Mouse (Mus musculus): ENCODE data around the gene Prelid1. TPM values are rescaled to one million over a fixed set of nuclear protein-coding genes. Genes with fewer than 3 reads are reported as not detected.

Gene Prelid1
- total and polyA plus RNA-seq, 2 experiments from 2014 or later, result 210 to 318 TPM

GRCm38 (mm10) chr13:55337341-55337975 lies 17.2 kb downstream of the Prelid1 start:
- H3K9me3 ChIP-seq (ENCODE audit: low read length), result no peaks in the 10 kb centered on the region
- no peak overlapping the region for H3K27ac ChIP-seq (ENCODE audit: low read depth, low read length)
- ATAC-seq (ENCODE audit: low FRiP score), result no peak
- H3K27me3 ChIP-seq (ENCODE audit: insufficient read depth, low read length), result no peaks in the 10 kb centered on the region
- no peaks in the 10 kb centered on the region for H3K4me1 ChIP-seq (ENCODE audit: insufficient read depth, low read length)
- H3K9ac ChIP-seq (replicated peaks; ENCODE audit: low read length, poor library complexity, severe bottlenecking), result no peak overlapping the region
- H3K4me3 ChIP-seq (ENCODE audit: low read depth, low read length), result no peak overlapping the region
- no peaks in the 10 kb centered on the region for H3K36me3 ChIP-seq (ENCODE audit: insufficient read depth, low read length)
- no peak for DNase-seq (ENCODE audit: low spot score)
- H3K4me2 ChIP-seq (ENCODE audit: low read depth, low read length, poor library complexity, severe bottlenecking), result no peak overlapping the region
- WGBS, result 64% methylated on average over 10 of the region's 10 CpGs
- no peak for TF ChIP-seq CTCF (IDR thresholded peaks at IDR 0.05)

- DNase-seq (ENCODE audit: low spot score) (peak; percentile 56), ATAC-seq (ENCODE audit: low FRiP score) (no peak)
- no peaks in the 10 kb centered on the region for H3K27me3 ChIP-seq (ENCODE audit: insufficient read depth, low read length)
- H3K27ac ChIP-seq (ENCODE audit: low read depth, low read length), result no peak overlapping the region
- H3K4me3 ChIP-seq (ENCODE audit: low read depth, low read length), result no peak overlapping the region
- no peaks in the 10 kb centered on the region for H3K36me3 ChIP-seq (ENCODE audit: insufficient read depth, low read length)
- no peak for TF ChIP-seq CTCF (IDR thresholded peaks at IDR 0.05)
- no peak overlapping the region for H3K9ac ChIP-seq (replicated peaks; ENCODE audit: low read length, poor library complexity, severe bottlenecking)
- H3K4me1 ChIP-seq (ENCODE audit: insufficient read depth, low read length), result no peaks in the 10 kb centered on the region
- no peaks in the 10 kb centered on the region for H3K9me3 ChIP-seq (ENCODE audit: low read length)
- 59% methylated on average over 12 of the region's 12 CpGs for WGBS
- H3K4me2 ChIP-seq (ENCODE audit: low read depth, low read length, poor library complexity, severe bottlenecking), result no peak overlapping the region
Measured at GRCm38 (mm10) chr13:55338131-55339054, 18.1 kb downstream of the Prelid1 start.

GRCm38 (mm10) chr13:55339259-55339658 lies 19.0 kb downstream of the Prelid1 start:
- no peak overlapping the region for H3K4me3 ChIP-seq (ENCODE audit: low read depth, low read length)
- no peak overlapping the region for H3K9ac ChIP-seq (replicated peaks; ENCODE audit: low read length, poor library complexity, severe bottlenecking)
- no peaks in the 10 kb centered on the region for H3K4me1 ChIP-seq (ENCODE audit: insufficient read depth, low read length)
- no peaks in the 10 kb centered on the region for H3K9me3 ChIP-seq (ENCODE audit: low read length)
- no peak for TF ChIP-seq CTCF (IDR thresholded peaks at IDR 0.05)
- no peak overlapping the region for H3K4me2 ChIP-seq (ENCODE audit: low read depth, low read length, poor library complexity, severe bottlenecking)
- peaks cover 5% of the 10 kb centered on the region; the same call in 1 of the 2 replicates for H3K36me3 ChIP-seq (ENCODE audit: insufficient read depth, low read length)
- ATAC-seq (ENCODE audit: low FRiP score) (no peak), DNase-seq (ENCODE audit: low spot score) (no peak)
- no peak overlapping the region for H3K27ac ChIP-seq (ENCODE audit: low read depth, low read length)
- 38% methylated on average over 2 of the region's 2 CpGs for WGBS
- no peaks in the 10 kb centered on the region for H3K27me3 ChIP-seq (ENCODE audit: insufficient read depth, low read length)

GRCm38 (mm10) chr13:55342469-55342868 lies 22.2 kb downstream of the Prelid1 start:
- no peak for TF ChIP-seq CTCF (IDR thresholded peaks at IDR 0.05)
- Histone ChIP-seq H3K27me3 (ENCODE audit: insufficient read depth, low read length) (no peaks in the 10 kb centered on the region), H3K4me2 (ENCODE audit: low read depth, low read length, poor library complexity, severe bottlenecking) (no peak overlapping the region), H3K9ac (replicated peaks; ENCODE audit: low read length, poor library complexity, severe bottlenecking) (no peak overlapping the region), H3K27ac (ENCODE audit: low read depth, low read length) (no peak overlapping the region), H3K9me3 (ENCODE audit: low read length) (no peaks in the 10 kb centered on the region), H3K4me1 (ENCODE audit: insufficient read depth, low read length) (no peaks in the 10 kb centered on the region), H3K4me3 (ENCODE audit: low read depth, low read length) (no peak overlapping the region), H3K36me3 (ENCODE audit: insufficient read depth, low read length) (peaks cover 34% of the 10 kb centered on the region)
- WGBS, result 46% methylated on average over 11 of the region's 11 CpGs
- ATAC-seq (ENCODE audit: low FRiP score), result no peak
- DNase-seq (ENCODE audit: low spot score), result no peak

GRCm38 (mm10) chr13:55344286-55344685 lies 24.0 kb downstream of the Prelid1 start:
- no peak for ATAC-seq (ENCODE audit: low FRiP score)

GRCm38 (mm10) chr13:55346745-55347144 lies 26.4 kb downstream of the Prelid1 start:
- H3K4me3 ChIP-seq (ENCODE audit: low read depth, low read length), result no peak overlapping the region
- H3K27me3 ChIP-seq (ENCODE audit: insufficient read depth, low read length), result no peaks in the 10 kb centered on the region
- no peak overlapping the region for H3K9ac ChIP-seq (replicated peaks; ENCODE audit: low read length, poor library complexity, severe bottlenecking)
- H3K27ac ChIP-seq (ENCODE audit: low read depth, low read length), result no peak overlapping the region
- H3K4me2 ChIP-seq (ENCODE audit: low read depth, low read length, poor library complexity, severe bottlenecking), result no peak overlapping the region
- H3K4me1 ChIP-seq (ENCODE audit: insufficient read depth, low read length), result no peaks in the 10 kb centered on the region
- H3K36me3 ChIP-seq (ENCODE audit: insufficient read depth, low read length), result peaks cover 68% of the 10 kb centered on the region
- no peak for TF ChIP-seq CTCF (IDR thresholded peaks at IDR 0.05)
- 90% methylated on average over 11 of the region's 11 CpGs for WGBS
- DNase-seq (ENCODE audit: low spot score) (no peak), ATAC-seq (ENCODE audit: low FRiP score) (no peak)
- H3K9me3 ChIP-seq (ENCODE audit: low read length), result no peaks in the 10 kb centered on the region

More at GRCm38 (mm10) chr13:55344286-55344685, 24.0 kb downstream of the Prelid1 start:
- WGBS, result 88% methylated on average over 7 of the region's 7 CpGs
- no peaks in the 10 kb centered on the region for H3K27me3 ChIP-seq (ENCODE audit: insufficient read depth, low read length)
- H3K27ac ChIP-seq (ENCODE audit: low read depth, low read length), result no peak overlapping the region
- peaks cover 51% of the 10 kb centered on the region for H3K36me3 ChIP-seq (ENCODE audit: insufficient read depth, low read length)
- no peaks in the 10 kb centered on the region for H3K4me1 ChIP-seq (ENCODE audit: insufficient read depth, low read length)
- no peak for DNase-seq (ENCODE audit: low spot score)
- H3K4me2 ChIP-seq (ENCODE audit: low read depth, low read length, poor library complexity, severe bottlenecking), result no peak overlapping the region
- no peak for TF ChIP-seq CTCF (IDR thresholded peaks at IDR 0.05)
- H3K9me3 ChIP-seq (ENCODE audit: low read length), result no peaks in the 10 kb centered on the region
- no peak overlapping the region for H3K9ac ChIP-seq (replicated peaks; ENCODE audit: low read length, poor library complexity, severe bottlenecking)
- no peak overlapping the region for H3K4me3 ChIP-seq (ENCODE audit: low read depth, low read length)

All from midbrain, postnatal 0 days (tissue).